Mouse (Mus musculus): ENCODE measurements around the gene Ncoa7. TPM values are rescaled to one million over a fixed set of nuclear protein-coding genes. Genes with fewer than 3 reads are reported as not detected.
A peak's percentile ranks its signal among the peaks of the same experiment; 100 is the strongest.

Gene Ncoa7
- polyA plus RNA-seq, 1 experiment from 2014 or later = 18.7 TPM

DNA sequence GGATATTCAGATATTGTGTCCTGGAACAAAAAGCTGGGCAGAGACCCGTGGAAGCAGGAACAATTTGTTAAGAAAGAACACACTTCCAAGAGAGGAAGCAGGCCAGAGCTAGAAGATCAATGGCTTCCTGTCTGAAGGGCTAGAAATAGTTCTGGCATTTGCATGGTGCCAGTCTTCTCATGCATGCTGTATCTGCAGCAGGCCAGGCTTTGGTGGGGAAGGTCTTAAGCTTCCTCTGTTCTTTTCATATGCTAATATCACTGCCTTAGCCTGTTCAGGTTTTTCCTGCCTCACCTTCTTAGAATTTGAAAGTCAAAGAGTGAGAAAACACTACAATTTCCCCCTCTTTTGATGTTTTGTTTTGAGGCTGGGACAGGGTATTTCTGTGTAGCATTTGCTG, 175.6 kb downstream of the Ncoa7 start:
- H3K36me3 ChIP-seq (ENCODE audit: control insufficient read depth, insufficient read depth) = no peaks in the 10 kb centered on the region
- H3K27me3 ChIP-seq (replicated peaks; ENCODE audit: control insufficient read depth, insufficient read depth, low read length) = no peaks in the 10 kb centered on the region
- H3K27ac ChIP-seq (ENCODE audit: low read length) = no peak overlapping the region
- no peak overlapping the region for H3K4me2 ChIP-seq (ENCODE audit: low read length)
- peaks cover 4% of the 10 kb centered on the region; the same call in 1 of the 2 replicates for H3K4me1 ChIP-seq (replicated peaks; ENCODE audit: control insufficient read depth, insufficient read depth, low read length)
- H3K4me3 ChIP-seq (replicated peaks; ENCODE audit: low read length) = no peak overlapping the region
- no peak overlapping the region for H3K9ac ChIP-seq (replicated peaks; ENCODE audit: low read depth, low read length)
- ATAC-seq = no peak
- no peaks in the 10 kb centered on the region for H3K9me3 ChIP-seq (ENCODE audit: control insufficient read depth, low read length)
- WGBS = 27% methylated on average over 1 of the region's 1 CpGs

DNA sequence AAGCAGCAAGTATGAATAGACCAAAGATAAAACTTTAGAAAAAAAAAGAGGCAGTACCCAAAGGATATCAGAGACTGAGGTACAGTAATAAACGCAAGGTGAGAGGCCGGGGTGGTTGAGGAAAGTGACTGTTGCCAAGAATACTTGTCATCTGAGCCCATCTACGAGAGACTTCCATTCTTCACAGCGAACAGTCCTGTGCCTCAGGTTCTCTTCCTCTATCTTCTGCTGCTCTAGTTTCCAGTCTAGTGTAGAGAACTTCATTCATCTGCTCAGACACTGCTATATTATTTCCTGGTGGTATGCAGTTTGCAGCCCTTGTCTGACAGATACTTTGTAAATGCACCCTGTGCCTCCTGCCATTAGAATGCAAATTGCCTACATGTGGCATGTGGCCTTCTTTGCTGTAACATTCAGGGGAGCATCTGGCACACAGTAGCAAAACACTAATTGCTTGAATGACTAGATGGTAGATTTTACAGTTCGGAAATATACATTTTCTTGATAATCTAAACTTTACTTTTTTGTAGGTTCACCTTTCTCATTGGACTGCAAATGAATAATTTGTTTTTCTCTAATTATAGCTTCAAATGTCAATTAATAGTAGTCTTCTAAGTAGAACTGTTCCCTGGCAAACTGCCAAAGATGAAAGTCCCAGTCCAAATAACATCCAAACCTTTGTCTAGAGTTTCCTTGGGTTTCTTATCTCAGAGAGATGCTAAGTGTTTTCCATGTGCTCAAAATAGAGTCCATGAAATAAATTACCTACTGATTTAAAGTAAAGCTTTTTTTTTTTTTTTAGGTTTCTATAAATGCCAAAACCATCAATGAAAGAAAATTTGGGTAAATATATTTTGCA, 178.7 kb downstream of the Ncoa7 start:
- H3K4me2 ChIP-seq (ENCODE audit: low read length) = no peak overlapping the region
- ATAC-seq = peak; percentile 89
- peaks cover 4% of the 10 kb centered on the region; the same call in 1 of the 2 replicates for H3K4me1 ChIP-seq (replicated peaks; ENCODE audit: control insufficient read depth, insufficient read depth, low read length)
- 42% methylated on average over 5 of the region's 5 CpGs for WGBS
- H3K9ac ChIP-seq (replicated peaks; ENCODE audit: low read depth, low read length) = no peak overlapping the region
- H3K4me3 ChIP-seq (replicated peaks; ENCODE audit: low read length) = no peak overlapping the region
- 0 out of 2 replicates have a peak overlapping the region, but pooled peaks have one; percentile 6 for H3K27ac ChIP-seq (ENCODE audit: low read length)
- no peaks in the 10 kb centered on the region for H3K36me3 ChIP-seq (ENCODE audit: control insufficient read depth, insufficient read depth)
- no peaks in the 10 kb centered on the region for H3K9me3 ChIP-seq (ENCODE audit: control insufficient read depth, low read length)
- H3K27me3 ChIP-seq (replicated peaks; ENCODE audit: control insufficient read depth, insufficient read depth, low read length) = no peaks in the 10 kb centered on the region

DNA sequence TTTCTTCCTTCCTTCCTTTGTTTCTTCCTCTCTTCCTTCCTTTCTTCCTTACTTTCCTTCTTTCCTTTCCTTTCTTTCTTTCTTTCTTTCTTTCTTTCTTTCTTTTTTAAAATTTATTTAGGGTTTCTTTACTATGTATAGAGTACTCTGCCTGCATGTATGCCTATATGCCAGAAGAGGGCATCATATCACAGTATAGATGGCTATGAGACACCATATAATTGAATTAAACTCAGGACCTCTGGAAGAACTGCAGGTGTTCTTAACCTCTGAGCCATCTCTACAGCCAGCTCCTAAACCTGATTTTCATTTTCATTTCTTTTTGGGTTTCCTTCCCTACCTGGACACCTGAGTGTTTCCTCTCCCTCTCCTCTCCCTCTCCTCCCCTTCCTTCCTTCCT, 180.2 kb downstream of the Ncoa7 start:
- no peak for ATAC-seq
- H3K4me2 ChIP-seq (ENCODE audit: low read length) = no peak overlapping the region
- H3K27ac ChIP-seq (ENCODE audit: low read length) = no peak overlapping the region
- H3K4me1 ChIP-seq (replicated peaks; ENCODE audit: control insufficient read depth, insufficient read depth, low read length) = peaks cover 4% of the 10 kb centered on the region; the same call in 1 of the 2 replicates
- no peaks in the 10 kb centered on the region for H3K9me3 ChIP-seq (ENCODE audit: control insufficient read depth, low read length)
- no peaks in the 10 kb centered on the region for H3K27me3 ChIP-seq (replicated peaks; ENCODE audit: control insufficient read depth, insufficient read depth, low read length)
- H3K9ac ChIP-seq (replicated peaks; ENCODE audit: low read depth, low read length) = no peak overlapping the region
- H3K4me3 ChIP-seq (replicated peaks; ENCODE audit: low read length) = no peak overlapping the region
- H3K36me3 ChIP-seq (ENCODE audit: control insufficient read depth, insufficient read depth) = no peaks in the 10 kb centered on the region

DNA sequence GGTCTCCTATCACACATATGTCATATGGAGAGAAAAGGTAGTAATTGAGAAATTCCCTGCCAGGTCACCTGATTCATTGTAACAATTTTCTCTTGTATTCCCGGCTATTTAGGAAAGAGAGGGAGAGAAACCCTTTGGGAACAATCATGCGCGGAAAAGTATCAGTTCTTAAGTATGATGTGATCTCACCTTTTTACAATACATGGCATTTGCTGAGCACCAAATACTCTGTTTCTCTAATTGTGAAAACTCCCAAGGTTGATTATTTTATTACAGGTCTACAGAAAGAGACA, 184.3 kb downstream of the Ncoa7 start:
- Histone ChIP-seq H3K9ac (replicated peaks; ENCODE audit: low read depth, low read length) (peak overlapping the region; percentile 74; the same call in 1 of the 2 replicates), H3K4me3 (replicated peaks; ENCODE audit: low read length) (peak overlapping the region; percentile 73), H3K36me3 (ENCODE audit: control insufficient read depth, insufficient read depth) (no peaks in the 10 kb centered on the region), H3K27ac (ENCODE audit: low read length) (peak overlapping the region; percentile 90; the same call in 1 of the 2 replicates), H3K9me3 (ENCODE audit: control insufficient read depth, low read length) (no peaks in the 10 kb centered on the region), H3K27me3 (replicated peaks; ENCODE audit: control insufficient read depth, insufficient read depth, low read length) (no peaks in the 10 kb centered on the region), H3K4me1 (replicated peaks; ENCODE audit: control insufficient read depth, insufficient read depth, low read length) (peaks cover 3% of the 10 kb centered on the region), H3K4me2 (ENCODE audit: low read length) (peak overlapping the region; percentile 54)
- ATAC-seq = no peak
- WGBS = 37% methylated on average over 3 of the region's 3 CpGs

DNA sequence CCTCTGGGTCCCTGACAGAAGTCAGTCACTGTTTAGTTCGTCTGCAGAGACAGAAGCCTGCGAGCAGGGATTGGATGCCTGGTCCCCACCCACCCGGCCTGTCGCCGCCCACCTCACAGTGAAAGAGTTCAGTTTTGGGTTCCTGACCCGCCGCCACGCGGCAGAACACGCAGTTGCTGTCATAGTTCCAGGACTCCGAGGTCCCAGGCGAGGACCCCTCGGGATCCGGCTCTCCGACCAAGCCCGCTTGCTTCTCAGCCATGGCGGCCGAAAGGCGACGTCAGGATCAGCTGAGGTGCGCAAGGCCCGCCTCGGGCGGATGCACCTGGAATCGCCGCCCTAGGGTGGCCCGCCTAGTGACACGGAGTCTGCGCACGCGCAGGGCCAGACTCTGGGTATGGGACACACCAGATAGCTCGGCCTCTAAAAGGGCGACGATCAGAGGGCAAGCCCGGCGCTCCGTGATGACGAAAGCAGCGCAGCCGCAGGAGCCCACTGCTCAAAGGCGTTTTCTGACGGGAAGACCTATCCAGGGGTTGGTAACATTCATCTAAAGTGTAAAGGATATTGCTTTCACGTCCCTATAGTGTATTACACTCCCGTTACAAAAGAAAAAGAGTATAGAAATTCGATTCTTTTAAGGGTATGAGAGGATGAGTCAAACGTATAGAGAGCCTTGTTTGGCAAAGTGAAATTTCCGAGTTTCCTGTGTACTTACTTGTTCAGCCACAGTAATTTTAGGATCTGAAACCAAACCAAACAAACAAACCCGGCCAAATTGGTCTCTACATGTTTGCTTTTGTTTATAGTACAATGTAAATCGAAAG, 184.8 kb downstream of the Ncoa7 start:
- ATAC-seq = peak; percentile 99
- WGBS = 2% methylated on average over 49 of the region's 49 CpGs

DNA sequence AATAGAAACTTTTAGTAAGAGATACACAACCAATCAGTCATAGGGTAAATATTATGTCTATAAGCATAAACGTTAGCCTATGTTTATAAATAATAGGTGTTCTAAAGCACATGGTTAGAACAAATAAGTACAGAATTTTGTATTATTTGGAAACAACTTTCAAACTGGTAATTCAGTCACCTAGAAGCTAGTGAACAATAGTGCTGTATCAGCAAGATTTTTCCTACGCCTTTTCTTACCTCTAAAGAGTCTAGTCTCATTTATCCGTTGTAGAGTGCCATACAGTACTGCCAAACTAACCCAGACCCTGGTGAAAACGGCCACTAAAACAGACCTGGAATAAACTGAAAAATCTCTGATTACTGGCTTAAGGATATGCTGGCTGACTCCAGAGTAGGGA, 190.1 kb downstream of the Ncoa7 start:
- H3K27me3 ChIP-seq (replicated peaks; ENCODE audit: control insufficient read depth, insufficient read depth, low read length) = no peaks in the 10 kb centered on the region
- peaks cover 3% of the 10 kb centered on the region for H3K4me1 ChIP-seq (replicated peaks; ENCODE audit: control insufficient read depth, insufficient read depth, low read length)
- H3K4me2 ChIP-seq (ENCODE audit: low read length) = no peak overlapping the region
- ATAC-seq = no peak
- H3K4me3 ChIP-seq (replicated peaks; ENCODE audit: low read length) = no peak overlapping the region
- no peak overlapping the region for H3K9ac ChIP-seq (replicated peaks; ENCODE audit: low read depth, low read length)
- 86% methylated on average over 4 of the region's 4 CpGs for WGBS
- H3K27ac ChIP-seq (ENCODE audit: low read length) = no peak overlapping the region
- no peaks in the 10 kb centered on the region for H3K36me3 ChIP-seq (ENCODE audit: control insufficient read depth, insufficient read depth)
- no peaks in the 10 kb centered on the region for H3K9me3 ChIP-seq (ENCODE audit: control insufficient read depth, low read length)

More for the DNA sequence above, 184.8 kb downstream of the Ncoa7 start:
- Histone ChIP-seq H3K4me2 (ENCODE audit: low read length) (peak overlapping the region; percentile 54), H3K27ac (ENCODE audit: low read length) (peak overlapping the region; percentile 90), H3K4me3 (replicated peaks; ENCODE audit: low read length) (peak overlapping the region; percentile 73), H3K36me3 (ENCODE audit: control insufficient read depth, insufficient read depth) (no peaks in the 10 kb centered on the region), H3K9ac (replicated peaks; ENCODE audit: low read depth, low read length) (peak overlapping the region; percentile 74), H3K27me3 (replicated peaks; ENCODE audit: control insufficient read depth, insufficient read depth, low read length) (no peaks in the 10 kb centered on the region), H3K9me3 (ENCODE audit: control insufficient read depth, low read length) (no peaks in the 10 kb centered on the region), H3K4me1 (replicated peaks; ENCODE audit: control insufficient read depth, insufficient read depth, low read length) (peaks cover 3% of the 10 kb centered on the region)

DNA sequence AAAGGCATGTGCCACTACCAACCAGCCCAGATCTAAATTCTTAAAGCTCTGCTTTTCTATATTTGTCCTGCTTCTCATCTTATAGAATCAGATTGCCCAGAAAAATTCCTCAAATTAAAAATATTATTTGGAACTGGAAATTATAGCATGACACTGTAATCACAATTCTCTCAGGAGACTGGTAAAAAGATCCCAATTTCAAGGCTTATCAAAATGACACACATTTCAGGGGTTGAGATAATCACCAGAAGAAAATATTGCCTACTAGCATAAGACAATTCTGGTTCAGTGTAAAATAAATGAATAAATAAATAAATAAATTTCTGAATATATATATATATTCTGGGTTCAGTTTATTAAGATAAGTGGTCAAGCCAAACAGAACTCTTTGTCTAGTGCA, 193.5 kb downstream of the Ncoa7 start:
- Histone ChIP-seq H3K4me1 (replicated peaks; ENCODE audit: control insufficient read depth, insufficient read depth, low read length) (no peaks in the 10 kb centered on the region), H3K36me3 (ENCODE audit: control insufficient read depth, insufficient read depth) (no peaks in the 10 kb centered on the region), H3K27ac (ENCODE audit: low read length) (no peak overlapping the region), H3K9me3 (ENCODE audit: control insufficient read depth, low read length) (no peaks in the 10 kb centered on the region), H3K4me3 (replicated peaks; ENCODE audit: low read length) (no peak overlapping the region), H3K27me3 (replicated peaks; ENCODE audit: control insufficient read depth, insufficient read depth, low read length) (no peaks in the 10 kb centered on the region), H3K9ac (replicated peaks; ENCODE audit: low read depth, low read length) (no peak overlapping the region), H3K4me2 (ENCODE audit: low read length) (no peak overlapping the region)
- no peak for ATAC-seq

DNA sequence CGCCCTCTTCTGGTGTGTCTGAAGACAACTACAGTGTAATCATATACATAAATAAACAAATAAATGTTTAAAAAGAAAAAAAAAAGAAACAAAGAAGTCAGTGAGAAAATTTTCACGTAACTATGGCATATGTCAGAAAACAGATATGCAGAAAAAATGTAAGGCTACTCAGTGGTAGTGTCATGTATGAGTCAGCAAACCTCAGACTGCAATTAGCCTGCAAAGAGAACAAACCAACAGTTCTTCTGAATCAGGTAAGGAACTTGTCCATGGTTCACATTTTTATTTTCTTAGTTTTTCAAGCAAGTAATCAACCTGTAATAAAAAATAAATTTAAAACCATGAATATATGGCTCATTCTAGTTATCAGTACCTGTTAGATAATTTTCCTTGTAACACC, 195.0 kb downstream of the Ncoa7 start:
- H3K9me3 ChIP-seq (ENCODE audit: control insufficient read depth, low read length) = no peaks in the 10 kb centered on the region
- no peak overlapping the region for H3K4me2 ChIP-seq (ENCODE audit: low read length)
- H3K27ac ChIP-seq (ENCODE audit: low read length) = no peak overlapping the region
- H3K4me1 ChIP-seq (replicated peaks; ENCODE audit: control insufficient read depth, insufficient read depth, low read length) = no peaks in the 10 kb centered on the region
- H3K9ac ChIP-seq (replicated peaks; ENCODE audit: low read depth, low read length) = no peak overlapping the region
- no peaks in the 10 kb centered on the region for H3K27me3 ChIP-seq (replicated peaks; ENCODE audit: control insufficient read depth, insufficient read depth, low read length)
- no peak overlapping the region for H3K4me3 ChIP-seq (replicated peaks; ENCODE audit: low read length)
- no peak for ATAC-seq
- no peaks in the 10 kb centered on the region for H3K36me3 ChIP-seq (ENCODE audit: control insufficient read depth, insufficient read depth)
- WGBS = 70% methylated on average over 2 of the region's 2 CpGs

DNA sequence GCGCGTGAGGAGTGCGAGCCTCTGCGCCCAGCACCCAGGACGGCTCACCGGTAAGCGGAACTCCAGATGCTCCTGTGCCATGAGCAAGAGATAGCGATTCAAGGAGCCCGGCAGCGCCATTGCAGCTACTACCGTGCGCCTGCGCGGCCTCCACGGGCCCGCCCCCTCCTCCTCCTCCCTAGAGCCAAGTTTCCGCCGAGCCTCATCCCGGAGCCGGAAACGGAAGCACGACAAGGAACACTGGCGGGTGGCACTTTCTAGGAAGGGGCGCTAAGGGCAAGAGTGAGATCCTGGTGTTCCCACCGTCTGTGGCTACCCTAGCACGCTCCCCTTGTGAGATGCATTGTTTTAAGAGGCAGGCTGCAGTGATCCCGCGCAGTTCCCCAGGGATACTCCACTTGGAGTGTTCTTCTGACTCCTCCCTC, 202.6 kb downstream of the Ncoa7 start, which contains the start of gene Trmt11:
Gene Trmt11, minus strand, starts transcription at position 208 of the 425 bp plus-strand sequence.
- Histone ChIP-seq H3K4me3 (replicated peaks; ENCODE audit: low read length) (peak within 1 kb of the TSS; percentile 89), H3K4me1 (replicated peaks; ENCODE audit: control insufficient read depth, insufficient read depth, low read length) (peaks cover 20% of the 10 kb centered on the region), H3K27ac (ENCODE audit: low read length) (peak within 1 kb of the TSS; percentile 79), H3K9me3 (ENCODE audit: control insufficient read depth, low read length) (no peaks in the 10 kb centered on the region), H3K9ac (replicated peaks; ENCODE audit: low read depth, low read length) (peak within 1 kb of the TSS; percentile 96), H3K27me3 (replicated peaks; ENCODE audit: control insufficient read depth, insufficient read depth, low read length) (no peaks in the 10 kb centered on the region), H3K4me2 (ENCODE audit: low read length) (peak within 1 kb of the TSS; percentile 91), H3K36me3 (ENCODE audit: control insufficient read depth, insufficient read depth) (peaks cover 3% of the 10 kb centered on the region; the same call in 1 of the 2 replicates)
- ATAC-seq = peak; percentile 99
- WGBS = under 1% methylated on average over 26 of the region's 28 CpGs

Measured in forebrain, embryonic 16.5 days (tissue).